Mouse (Mus musculus) lung, embryonic 14.5 days (tissue): ENCODE results near the gene 1700092M07Rik. TPM values are rescaled to one million over a fixed set of nuclear protein-coding genes. Genes with fewer than 3 reads are reported as not detected.
A peak's percentile ranks its signal among the peaks of the same experiment; 100 is the strongest.

ENCODE experiments used
- ATAC-seq: fragments of 200-750 bp; cut with Nextera tagmentation; 2 replicates; pipeline ENCODE4 v1.8.0; 2017; ENCODE audit warnings: mild to moderate bottlenecking, moderate TSS enrichment, moderate library complexity; ENCODE audit not compliant: insufficient read depth
- DNase-seq: peaks from one replicate; pipeline ENCODE4 v3.0.0-alpha.2; 2015
- H3K27ac ChIP-seq: fragments of 300-500 bp; sonication (generic); 2 replicates; pipeline ENCODE4 v1.5.1; 2014; ENCODE audit warnings: low read depth, mild to moderate bottlenecking, moderate library complexity
- H3K27me3 ChIP-seq: fragments of 300-500 bp; sonication (generic); 2 replicates; pipeline ENCODE4 v1.6.1; 2014; ENCODE audit warnings: low read length, control low read depth; ENCODE audit not compliant: insufficient read depth
- H3K36me3 ChIP-seq: fragments of 300-500 bp; sonication (generic); 2 replicates; pipeline ENCODE4 v1.6.1; 2014; ENCODE audit warnings: control low read depth; ENCODE audit not compliant: insufficient read depth
- H3K4me1 ChIP-seq: fragments of 300-500 bp; sonication (generic); 2 replicates; pipeline ENCODE4 v1.6.1; 2014; ENCODE audit warnings: antibody characterized with exemption, control low read depth; ENCODE audit not compliant: insufficient read depth
- H3K4me2 ChIP-seq: fragments of 300-500 bp; sonication (generic); 2 replicates; pipeline ENCODE4 v1.6.1; 2014; ENCODE audit warnings: mild to moderate bottlenecking
- H3K4me3 ChIP-seq: fragments of 300-500 bp; sonication (generic); 2 replicates; pipeline ENCODE4 v1.5.1; 2014; ENCODE audit warnings: low read depth, low read length
- H3K9ac ChIP-seq: fragments of 300-500 bp; sonication (generic); 2 replicates; pipeline ENCODE4 v1.6.1; 2014
- H3K9me3 ChIP-seq: fragments of 300-500 bp; sonication (generic); 2 replicates; pipeline ENCODE4 v1.6.1; 2016; ENCODE audit warnings: low read depth, low read length, control low read depth
- CTCF ChIP-seq: IDR thresholded peaks from 2 replicates; pipeline ENCODE4 v1.5.1; 2016; ENCODE audit warnings: antibody characterized with exemption, low read depth
- WGBS: fragments of 180-500 bp; shearing (Covaris S2); extraction: QIAGEN DNeasy Blood & Tissue Kit; methylation state at CpG from one replicate; pipeline ENCODE4 v1.1.7; 2014; 5-methylcytosine and 5-hydroxymethylcytosine counted together
- polyA plus RNA-seq: library from polyadenylated mRNA; unstranded; fragments of >200 nt; fragmentation: Nextera tagmentation; extraction: Ambion mirVana; gene quantifications from 2 replicates; pipeline ENCODE4 v1.2.1, GENCODE M21; 2014

The 1700092M07Rik gene
- polyA plus RNA-seq, 1 experiment from 2014 or later, result 2.3 TPM

DNA sequence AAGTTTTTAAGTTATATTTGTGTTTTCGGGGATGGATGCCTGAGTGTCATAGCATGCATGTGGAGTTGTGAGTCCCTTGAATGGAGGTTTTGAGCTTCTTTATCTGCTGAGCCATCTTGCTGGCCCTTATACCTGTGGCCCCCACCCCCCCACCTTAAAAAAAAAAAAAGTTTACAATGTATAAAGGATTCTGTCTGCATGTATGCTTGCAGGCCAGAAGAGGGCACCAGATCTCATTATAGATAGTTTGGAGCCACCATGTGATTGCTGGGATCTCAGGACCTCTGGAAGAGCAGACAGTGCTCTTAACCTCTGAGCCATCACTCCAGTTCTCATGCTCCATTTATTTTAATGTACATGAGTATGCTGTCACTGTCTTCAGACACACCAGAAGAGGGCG is 6.8 kb downstream of the 1700092M07Rik start:
- H3K36me3 ChIP-seq, result peaks cover 97% of the 10 kb centered on the region

GRCm38 (mm10) chr19:8755652-8756051 is 15.1 kb downstream of the 1700092M07Rik start:
- 61% methylated on average over 3 of the region's 3 CpGs for WGBS
- Histone ChIP-seq H3K9me3 (no peaks in the 10 kb centered on the region), H3K9ac (no peak overlapping the region), H3K27me3 (no peaks in the 10 kb centered on the region), H3K4me3 (peak overlapping the region; percentile 96; the same call in 1 of the 2 replicates), H3K4me2 (peak overlapping the region; percentile 61), H3K36me3 (peaks cover 38% of the 10 kb centered on the region), H3K27ac (no peak overlapping the region), H3K4me1 (0 out of 2 replicates have a peak, but pooled peaks cover 3% of the 10 kb centered on the region)
- ATAC-seq (no peak), DNase-seq (no peak)
- no peak for TF ChIP-seq CTCF

More for the DNA sequence above, 6.8 kb downstream of the 1700092M07Rik start:
- Histone ChIP-seq H3K9ac (no peak overlapping the region), H3K27ac (no peak overlapping the region), H3K4me1 (peaks cover 4% of the 10 kb centered on the region; the same call in 1 of the 2 replicates), H3K9me3 (no peaks in the 10 kb centered on the region), H3K27me3 (no peaks in the 10 kb centered on the region), H3K4me3 (no peak overlapping the region), H3K4me2 (no peak overlapping the region)
- ATAC-seq (no peak), DNase-seq (peak; percentile 37)
- 76% methylated on average over 2 of the region's 2 CpGs for WGBS
- TF ChIP-seq CTCF, result peak; percentile 45

- peak within 1 kb of the TSS; percentile 61 for H3K4me2 ChIP-seq
- peaks cover 27% of the 10 kb centered on the region for H3K36me3 ChIP-seq
- no peaks in the 10 kb centered on the region for H3K9me3 ChIP-seq
- peak within 1 kb of the TSS; percentile 96 for H3K4me3 ChIP-seq
- under 1% methylated on average over 75 of the region's 75 CpGs for WGBS
- DNase-seq (peak; percentile 99), ATAC-seq (peak; percentile 94)
- TF ChIP-seq CTCF, result 0 out of 2 replicates have a peak, but pooled peaks have one; percentile 7
- 0 out of 2 replicates have a peak, but pooled peaks cover 3% of the 10 kb centered on the region for H3K4me1 ChIP-seq
- peak within 1 kb of the TSS; percentile 92 for H3K27ac ChIP-seq
- peak within 1 kb of the TSS; percentile 96 for H3K9ac ChIP-seq
- H3K27me3 ChIP-seq, result no peaks in the 10 kb centered on the region
Observed at GRCm38 (mm10) chr19:8756635-8757387, 16.3 kb downstream of the 1700092M07Rik start, which contains the start of gene Nxf1. Gene Nxf1 (plus strand): TSS chr19:8757073.

DNA sequence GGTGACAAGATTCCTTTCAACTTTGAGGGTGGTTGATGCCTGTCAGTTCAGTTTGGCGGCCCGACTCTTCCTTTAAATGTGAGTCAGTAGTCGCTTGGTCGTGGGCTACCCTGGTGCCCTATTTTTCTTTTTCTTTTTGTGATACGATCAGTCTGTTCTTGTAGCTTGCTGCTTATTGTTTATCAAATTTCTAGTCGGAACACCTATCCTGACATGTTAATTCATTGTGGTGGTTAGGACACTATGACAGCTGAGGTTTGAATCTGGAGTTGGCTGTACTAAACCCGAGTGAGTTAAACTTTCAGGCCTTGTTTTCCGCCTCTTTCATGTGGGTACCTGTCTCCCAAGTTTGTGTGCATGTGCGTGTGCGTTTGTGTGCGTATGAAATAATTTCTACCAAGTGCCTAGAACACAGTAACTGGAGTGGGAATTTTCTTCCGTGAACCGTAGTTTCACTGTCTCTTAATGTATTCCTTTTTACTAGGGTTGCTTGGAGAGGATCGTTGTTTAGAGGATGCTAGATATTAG is 17.0 kb downstream of the 1700092M07Rik start:
- ATAC-seq (no peak), DNase-seq (no peak)
- peak overlapping the region; percentile 96 for H3K4me3 ChIP-seq
- 4% methylated on average over 14 of the region's 14 CpGs for WGBS
- H3K9me3 ChIP-seq, result no peaks in the 10 kb centered on the region
- H3K4me2 ChIP-seq, result peak overlapping the region; percentile 61
- no peaks in the 10 kb centered on the region for H3K27me3 ChIP-seq
- TF ChIP-seq CTCF, result no peak
- H3K9ac ChIP-seq, result peak overlapping the region; percentile 96
- 0 out of 2 replicates have a peak, but pooled peaks cover 3% of the 10 kb centered on the region for H3K4me1 ChIP-seq
- H3K36me3 ChIP-seq, result peaks cover 25% of the 10 kb centered on the region
- H3K27ac ChIP-seq, result peak overlapping the region; percentile 92

DNA sequence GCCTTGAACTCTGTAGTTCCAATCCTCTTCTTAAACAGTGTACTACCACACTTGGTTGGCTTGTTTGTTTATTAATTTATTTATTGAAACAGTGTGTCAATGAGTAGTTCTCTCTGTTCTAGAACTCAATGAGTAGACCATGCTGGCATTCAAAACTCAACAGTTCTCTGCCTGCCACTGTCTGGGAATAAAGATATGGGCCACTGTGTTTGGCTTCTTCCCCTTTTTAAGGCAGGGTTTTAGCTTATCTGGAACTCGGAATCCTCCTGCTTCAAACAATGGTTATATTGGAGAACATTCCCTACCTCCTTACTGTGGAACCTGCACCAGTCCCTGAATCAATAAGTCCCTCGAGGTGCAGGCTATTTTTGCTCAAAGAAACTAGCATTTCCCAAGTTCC is 18.4 kb downstream of the 1700092M07Rik start:
- Histone ChIP-seq H3K27ac (no peak overlapping the region), H3K36me3 (peaks cover 29% of the 10 kb centered on the region), H3K4me3 (peak overlapping the region; percentile 96), H3K27me3 (no peaks in the 10 kb centered on the region), H3K9me3 (no peaks in the 10 kb centered on the region), H3K4me2 (peak overlapping the region; percentile 61), H3K9ac (no peak overlapping the region), H3K4me1 (0 out of 2 replicates have a peak, but pooled peaks cover 3% of the 10 kb centered on the region)
- no peak for TF ChIP-seq CTCF
- ATAC-seq (no peak), DNase-seq (no peak)
- WGBS, result 75% methylated on average over 2 of the region's 2 CpGs

DNA sequence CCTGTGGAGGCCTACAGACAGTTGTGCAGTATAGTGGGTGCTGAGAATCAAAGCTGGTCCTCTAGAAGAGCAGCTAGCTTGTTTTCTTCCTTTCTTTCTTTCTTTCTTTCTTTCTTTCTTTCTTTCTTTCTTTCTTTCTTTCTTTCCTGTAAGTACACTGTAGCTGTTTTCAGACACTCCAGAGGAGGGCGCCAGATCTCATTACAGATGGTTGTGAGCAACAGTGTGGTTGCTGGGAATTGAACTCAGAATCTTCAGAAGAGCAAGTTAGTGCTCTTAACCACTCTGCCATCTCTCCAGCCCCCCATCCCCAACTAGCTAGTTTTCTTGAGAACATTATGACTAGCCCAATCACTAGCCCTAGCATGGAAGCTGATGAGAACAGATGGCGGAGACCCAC is 20.2 kb downstream of the 1700092M07Rik start:
- 0 out of 2 replicates have a peak, but pooled peaks cover 3% of the 10 kb centered on the region for H3K4me1 ChIP-seq
- H3K27ac ChIP-seq, result no peak overlapping the region
- peaks cover 36% of the 10 kb centered on the region for H3K36me3 ChIP-seq
- H3K9ac ChIP-seq, result no peak overlapping the region
- WGBS, result 90% methylated on average over 2 of the region's 2 CpGs
- no peak for DNase-seq
- H3K4me3 ChIP-seq, result no peak overlapping the region
- no peaks in the 10 kb centered on the region; the same call in 1 of the 2 replicates for H3K9me3 ChIP-seq
- no peak for TF ChIP-seq CTCF
- no peaks in the 10 kb centered on the region for H3K27me3 ChIP-seq
- ATAC-seq, result no peak
- H3K4me2 ChIP-seq, result no peak overlapping the region

DNA sequence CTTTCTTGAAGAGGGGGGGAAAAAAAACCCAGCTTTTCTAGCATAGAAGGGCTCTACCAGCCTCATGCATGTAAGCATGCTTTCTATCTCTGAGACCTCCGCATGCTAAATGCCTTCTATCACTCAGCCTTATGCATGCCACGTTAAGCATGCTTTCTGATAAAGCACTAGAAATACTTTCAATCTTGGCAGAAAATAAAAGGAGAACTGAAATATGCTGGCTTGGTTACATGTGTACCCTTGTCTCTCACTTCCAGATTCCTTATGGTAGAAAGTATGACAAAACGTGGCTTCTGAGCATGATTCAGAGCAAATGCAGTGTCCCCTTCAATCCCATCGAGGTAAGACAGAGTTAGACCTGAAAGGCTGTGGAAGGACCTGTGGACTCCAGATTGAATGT is 22.8 kb downstream of the 1700092M07Rik start:
- Histone ChIP-seq H3K27ac (no peak overlapping the region), H3K27me3 (no peaks in the 10 kb centered on the region), H3K9ac (no peak overlapping the region), H3K9me3 (no peaks in the 10 kb centered on the region; the same call in 1 of the 2 replicates), H3K36me3 (peaks cover 61% of the 10 kb centered on the region), H3K4me3 (no peak overlapping the region), H3K4me1 (no peaks in the 10 kb centered on the region), H3K4me2 (no peak overlapping the region)
- DNase-seq (no peak), ATAC-seq (no peak)
- WGBS, result 90% methylated on average over 4 of the region's 4 CpGs
- TF ChIP-seq CTCF, result no peak
